Mouse (Mus musculus) layer of hippocampus, postnatal 10 days (tissue): ENCODE data around the gene Gfm2. TPM values are rescaled to one million over a fixed set of nuclear protein-coding genes. Genes with fewer than 3 reads are reported as not detected.

ENCODE experiments used
- DNase-seq, 2 experiments: peaks; one replicate each; pipeline ENCODE4 v3.0.0; 2021; ENCODE audit warnings: low spot score in 2 of 2
- total RNA-seq, 2 experiments: library from RNA; stranded (reverse); gene quantifications; 2 replicates each; pipeline ENCODE4 v1.2.3; 2021

Gfm2 gene
- total RNA-seq, 2 experiments from 2014 or later, result 26.8 to 32.6 TPM

DNA sequence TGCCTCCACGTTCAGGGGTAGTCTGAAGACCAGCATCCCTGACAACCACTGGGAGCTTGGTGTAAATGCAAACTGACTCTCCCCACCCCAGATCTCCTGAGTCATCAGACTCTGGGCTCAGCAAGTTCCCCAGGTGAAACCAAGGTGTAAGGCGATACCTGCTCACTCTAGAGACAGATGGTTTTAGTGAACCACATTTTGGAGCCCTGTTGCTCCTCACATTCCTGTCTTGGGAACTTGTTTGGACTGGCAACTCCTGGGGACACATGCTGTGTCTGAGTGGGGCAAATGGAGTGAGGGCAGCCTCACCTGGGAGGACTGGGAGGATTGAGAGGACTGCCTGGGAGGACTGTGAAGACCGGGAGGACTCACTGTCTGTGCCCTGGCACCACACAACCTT lies 90.1 kb downstream of the Gfm2 start:
- DNase-seq, result no peak

GRCm38 (mm10) chr13:97230101-97230500 lies 92.4 kb downstream of the Gfm2 start:
- no peak for DNase-seq

Other genes with a start within 250 kb of the Gfm2 start
- gene Gcnt4, start 213.2 kb upstream of the Gfm2 start, total RNA-seq, result 1 to 10 TPM; 1.1 to 1.4 TPM
- gene 1700029F12Rik, start 103.6 kb upstream of the Gfm2 start, total RNA-seq, result not detected
- gene Fam169a, start 70.7 kb upstream of the Gfm2 start, total RNA-seq, result 10 to 100 TPM; 37.8 to 40.0 TPM
- 1 to 10 TPM in 1 of 2 experiments, not detected in 1; 5.7 TPM for gene Gm6169, start 38.7 kb upstream of the Gfm2 start, total RNA-seq
- gene Nsa2, start within 50 bp of the Gfm2 start, total RNA-seq, result 10 to 100 TPM; 74.8 to 77.9 TPM
- gene Hexb, start 60.4 kb downstream of the Gfm2 start, total RNA-seq, result 100 to 1,000 TPM in 1 of 2 experiments, 10 to 100 TPM in 1; 91.3 to 102 TPM
- 100 to 1,000 TPM; 561 to 584 TPM for gene Enc1, start 103.2 kb downstream of the Gfm2 start, total RNA-seq